Mouse (Mus musculus) liver, embryonic 14.5 days (tissue): ENCODE measurements around the gene Abhd4.

Source experiments
- CTCF ChIP-seq: IDR thresholded peaks from 2 replicates; pipeline ENCODE4 v1.5.1; 2016; ENCODE audit warnings: antibody characterized with exemption, low read depth, control low read depth
- EP300 ChIP-seq: IDR thresholded peaks from 2 replicates; pipeline ENCODE4 v1.6.1; 2016; ENCODE audit warnings: antibody characterized with exemption, low read depth

GRCm38 (mm10) chr14:54207924-54208323 lies 46.1 kb upstream of the Abhd4 start:
- TF ChIP-seq CTCF, result no peak
- TF ChIP-seq EP300, result no peak
